Mouse (Mus musculus) limb, embryonic 14.5 days (tissue): ENCODE measurements around the gene Tmem104. TPM values are rescaled to one million over a fixed set of nuclear protein-coding genes. Genes with fewer than 3 reads are reported as not detected.

Source experiments
- ATAC-seq: fragments of 200-750 bp; cut with Nextera tagmentation; 2 replicates; pipeline ENCODE4 v1.8.0; 2017; ENCODE audit warnings: low read depth, moderate number of reproducible peaks, moderate TSS enrichment; ENCODE audit not compliant: low FRiP score
- DNase-seq: peaks from one replicate; pipeline ENCODE4 v3.0.0-alpha.2; 2015; ENCODE audit warnings: low spot score
- H3K27ac ChIP-seq: fragments of 300-500 bp; sonication (generic); replicated peaks from 2 replicates; pipeline ENCODE4 v1.5.1; 2014; ENCODE audit warnings: low read depth, mild to moderate bottlenecking, low read length, moderate library complexity, mixed read lengths
- H3K27me3 ChIP-seq: fragments of 300-500 bp; sonication (generic); 2 replicates; pipeline ENCODE4 v1.6.1; 2014; ENCODE audit warnings: low read length, mixed read lengths; ENCODE audit not compliant: control insufficient read depth, insufficient read depth
- H3K36me3 ChIP-seq: fragments of 300-500 bp; sonication (generic); 2 replicates; pipeline ENCODE4 v1.6.1; 2014; ENCODE audit warnings: mild to moderate bottlenecking, low read length, moderate library complexity, mixed read lengths; ENCODE audit not compliant: control insufficient read depth, insufficient read depth
- H3K4me1 ChIP-seq: fragments of 300-500 bp; sonication (generic); 2 replicates; pipeline ENCODE4 v1.6.1; 2014; ENCODE audit warnings: antibody characterized with exemption, low read length, mixed read lengths; ENCODE audit not compliant: control insufficient read depth, insufficient read depth
- H3K4me2 ChIP-seq: fragments of 300-500 bp; sonication (generic); replicated peaks from 2 replicates; pipeline ENCODE4 v1.6.1; 2014; ENCODE audit warnings: low read depth, mild to moderate bottlenecking, low read length, moderate library complexity; ENCODE audit not compliant: severe bottlenecking
- H3K4me3 ChIP-seq: fragments of 300-500 bp; sonication (generic); replicated peaks from 2 replicates; pipeline ENCODE4 v1.5.1; 2014; ENCODE audit warnings: low read length
- H3K9ac ChIP-seq: fragments of 300-500 bp; sonication (generic); 2 replicates; pipeline ENCODE4 v1.6.1; 2014; ENCODE audit warnings: mild to moderate bottlenecking, low read depth, low read length, moderate library complexity; ENCODE audit not compliant: severe bottlenecking
- H3K9me3 ChIP-seq: fragments of 300-500 bp; sonication (generic); 2 replicates; pipeline ENCODE4 v1.6.1; 2016; ENCODE audit warnings: low read length; ENCODE audit not compliant: control insufficient read depth
- POLR2A ChIP-seq: fragments of 200-500 bp; IDR thresholded peaks from 2 replicates; pipeline ENCODE4 v1.8.0; 2012; ENCODE audit warnings: inconsistent platforms, mild to moderate bottlenecking, moderate library complexity, borderline replicate concordance; ENCODE audit not compliant: insufficient read depth, insufficient read length; ENCODE audit errors: extremely low read depth
- WGBS: fragments of 180-500 bp; shearing (Covaris S2); extraction: QIAGEN DNeasy Blood & Tissue Kit; methylation state at CpG from one replicate; pipeline ENCODE4 v1.1.7; 2014; 5-methylcytosine and 5-hydroxymethylcytosine counted together
- polyA plus RNA-seq, 2 experiments: library from polyadenylated mRNA; depleted of rRNA in 1 of 2; stranded (reverse) in 1 of 2; unstranded in 1 of 2; fragments of >200 nt; fragmentation: Nextera tagmentation in 1 of 2; extraction: Ambion mirVana in 1 of 2; gene quantifications; 2 replicates each; pipeline versions ENCODE4 v1.2.1 to v1.2.3; 2012 to 2014

Tmem104 gene
- polyA plus RNA-seq, 2 experiments, result 9.2 to 12.4 TPM

DNA sequence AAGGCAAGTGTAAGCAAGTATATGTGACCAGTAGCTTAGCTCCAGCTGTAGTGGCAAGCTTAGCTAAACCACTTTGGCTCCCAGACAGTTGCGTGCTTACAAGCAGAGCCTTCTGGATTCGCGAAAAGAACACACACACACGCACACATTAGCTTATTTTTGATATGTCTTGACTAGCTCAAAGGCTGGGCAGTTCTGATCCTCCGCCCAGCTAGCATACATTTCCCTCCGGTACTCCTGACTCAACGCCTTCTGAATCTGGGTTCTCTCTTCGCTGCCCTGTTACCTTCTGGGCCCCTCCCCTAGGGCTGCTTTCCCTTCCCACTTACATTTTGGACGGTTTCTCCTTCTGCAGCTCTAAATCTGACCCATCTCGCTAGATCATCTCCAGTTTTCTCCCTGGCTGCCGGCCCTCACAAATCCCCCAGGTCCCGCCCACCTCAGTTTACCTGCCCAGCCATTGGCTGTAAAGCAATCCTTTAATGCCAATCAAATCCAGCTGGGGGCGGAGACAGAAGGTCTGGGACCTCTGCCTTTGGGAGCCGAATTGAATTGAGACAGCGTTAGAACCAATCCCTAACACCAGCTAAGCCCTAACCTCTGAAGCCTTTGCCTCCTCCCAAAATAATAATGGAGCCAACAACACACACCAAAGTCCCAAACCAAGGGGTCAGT lies 35.4 kb upstream of the Tmem104 start:
- 8% methylated on average over 15 of the region's 15 CpGs for WGBS
- DNase-seq (peak; percentile 56), ATAC-seq (peak; percentile 70)
- H3K27ac ChIP-seq, result no peak overlapping the region
- H3K4me1 ChIP-seq, result peaks cover 10% of the 10 kb centered on the region
- TF ChIP-seq POLR2A, result no peak
- peak overlapping the region; percentile 59 for H3K4me2 ChIP-seq
- H3K9me3 ChIP-seq, result peaks cover 3% of the 10 kb centered on the region; the same call in 1 of the 2 replicates
- peaks cover 21% of the 10 kb centered on the region for H3K27me3 ChIP-seq
- no peaks in the 10 kb centered on the region for H3K36me3 ChIP-seq
- H3K9ac ChIP-seq, result no peak overlapping the region
- peak overlapping the region; percentile 30 for H3K4me3 ChIP-seq

DNA sequence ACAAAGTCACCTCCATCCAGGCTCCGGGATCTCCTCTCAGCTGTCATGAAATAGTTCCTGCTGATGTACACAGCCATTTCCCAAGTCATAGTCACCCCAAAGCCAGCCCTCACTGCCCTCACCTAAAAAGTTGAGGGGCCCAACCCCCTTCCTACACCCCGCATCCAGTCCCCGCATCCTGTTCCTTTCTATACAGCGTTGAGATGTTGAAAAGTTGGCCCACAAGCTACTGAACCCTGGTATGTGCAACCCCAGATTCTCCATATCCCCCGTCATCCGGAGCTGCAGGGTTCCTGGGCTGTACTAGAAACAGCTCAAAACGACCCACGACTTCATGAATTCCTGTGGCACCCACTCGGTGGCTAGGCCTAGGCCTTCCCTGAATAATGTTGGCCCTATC lies 34.2 kb upstream of the Tmem104 start:
- H3K4me1 ChIP-seq, result peaks cover 14% of the 10 kb centered on the region
- H3K4me2 ChIP-seq, result no peak overlapping the region
- peaks cover 3% of the 10 kb centered on the region; the same call in 1 of the 2 replicates for H3K9me3 ChIP-seq
- ATAC-seq (no peak), DNase-seq (no peak)
- TF ChIP-seq POLR2A, result no peak
- peaks cover 21% of the 10 kb centered on the region for H3K27me3 ChIP-seq
- H3K36me3 ChIP-seq, result no peaks in the 10 kb centered on the region
- no peak overlapping the region for H3K9ac ChIP-seq
- WGBS, result 77% methylated on average over 9 of the region's 9 CpGs
- no peak overlapping the region for H3K4me3 ChIP-seq
- no peak overlapping the region for H3K27ac ChIP-seq

DNA sequence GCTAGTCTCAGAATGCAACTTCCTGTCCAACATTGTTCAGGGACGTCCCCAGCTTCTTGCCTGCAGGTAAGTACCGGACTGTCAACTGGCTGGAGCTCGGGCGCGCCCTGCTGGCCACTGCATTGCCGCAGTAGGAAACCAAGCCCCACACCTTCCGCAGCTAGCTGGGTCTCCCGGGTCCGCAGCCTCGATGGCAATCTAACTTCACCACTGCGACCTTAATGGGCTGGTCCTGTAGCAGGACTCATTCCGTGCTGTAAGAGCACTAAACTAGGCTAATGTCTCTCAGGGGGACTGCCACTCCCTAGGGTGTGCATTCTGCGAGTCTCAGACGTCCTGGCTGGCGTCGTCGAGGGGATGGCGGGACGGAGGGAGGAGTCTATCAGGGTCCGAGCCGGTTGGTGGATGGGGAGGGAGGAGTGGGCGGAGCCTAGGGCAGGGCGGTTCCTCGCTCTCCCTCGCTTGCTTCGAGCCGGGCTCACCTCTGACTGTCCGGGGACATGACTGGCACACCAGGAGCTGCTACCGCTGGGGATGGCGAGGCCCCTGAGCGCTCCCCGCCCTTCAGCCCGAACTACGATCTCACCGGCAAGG lies 33.5 kb upstream of the Tmem104 start:
- no peak overlapping the region for H3K27ac ChIP-seq
- H3K9ac ChIP-seq, result peak overlapping the region; percentile 31; the same call in 1 of the 2 replicates
- peaks cover 18% of the 10 kb centered on the region for H3K4me1 ChIP-seq
- DNase-seq, result peak; percentile 54
- peak; percentile 67 for ATAC-seq
- TF ChIP-seq POLR2A, result no peak
- H3K9me3 ChIP-seq, result peaks cover 3% of the 10 kb centered on the region; the same call in 1 of the 2 replicates
- peak overlapping the region; percentile 30 for H3K4me3 ChIP-seq
- 1% methylated on average over 23 of the region's 35 CpGs for WGBS
- H3K36me3 ChIP-seq, result no peaks in the 10 kb centered on the region
- H3K4me2 ChIP-seq, result peak overlapping the region; percentile 48
- H3K27me3 ChIP-seq, result peaks cover 21% of the 10 kb centered on the region

DNA sequence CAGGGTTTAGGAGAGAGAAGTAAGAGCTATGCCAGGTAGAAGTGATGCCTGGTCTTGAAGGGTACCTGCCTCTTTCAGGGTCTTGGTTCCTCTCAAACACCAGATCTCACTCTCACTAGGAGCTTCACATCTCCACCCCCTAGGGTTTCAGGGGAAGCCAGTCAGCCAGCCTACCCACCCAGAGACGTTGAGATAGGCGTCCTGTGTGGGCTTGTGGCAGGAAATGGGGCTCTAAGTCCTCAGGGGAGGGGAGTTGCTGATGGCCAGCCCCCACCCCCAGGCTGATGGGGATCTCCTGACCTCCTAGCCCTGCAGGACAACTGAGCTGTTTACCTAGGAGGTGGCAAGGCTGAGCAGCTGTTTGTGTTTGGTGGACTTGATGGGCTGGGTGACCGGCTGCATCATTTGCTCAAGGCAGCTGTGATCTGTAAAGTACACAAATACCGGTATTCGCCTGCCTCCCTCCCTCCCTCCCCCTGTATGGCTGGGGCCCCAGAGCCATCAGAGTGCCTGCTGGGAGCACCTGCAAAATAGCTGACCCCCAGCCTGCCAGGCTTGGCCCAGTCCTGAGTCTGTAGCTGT lies 32.1 kb upstream of the Tmem104 start:
- peaks cover 21% of the 10 kb centered on the region for H3K27me3 ChIP-seq
- H3K9ac ChIP-seq, result no peak overlapping the region
- H3K4me3 ChIP-seq, result no peak overlapping the region
- 2% methylated on average over 5 of the region's 5 CpGs for WGBS
- no peaks in the 10 kb centered on the region for H3K36me3 ChIP-seq
- H3K4me2 ChIP-seq, result no peak overlapping the region
- H3K9me3 ChIP-seq, result no peaks in the 10 kb centered on the region
- no peak overlapping the region for H3K27ac ChIP-seq
- TF ChIP-seq POLR2A, result no peak
- no peak for ATAC-seq
- DNase-seq, result no peak
- H3K4me1 ChIP-seq, result peaks cover 18% of the 10 kb centered on the region

DNA sequence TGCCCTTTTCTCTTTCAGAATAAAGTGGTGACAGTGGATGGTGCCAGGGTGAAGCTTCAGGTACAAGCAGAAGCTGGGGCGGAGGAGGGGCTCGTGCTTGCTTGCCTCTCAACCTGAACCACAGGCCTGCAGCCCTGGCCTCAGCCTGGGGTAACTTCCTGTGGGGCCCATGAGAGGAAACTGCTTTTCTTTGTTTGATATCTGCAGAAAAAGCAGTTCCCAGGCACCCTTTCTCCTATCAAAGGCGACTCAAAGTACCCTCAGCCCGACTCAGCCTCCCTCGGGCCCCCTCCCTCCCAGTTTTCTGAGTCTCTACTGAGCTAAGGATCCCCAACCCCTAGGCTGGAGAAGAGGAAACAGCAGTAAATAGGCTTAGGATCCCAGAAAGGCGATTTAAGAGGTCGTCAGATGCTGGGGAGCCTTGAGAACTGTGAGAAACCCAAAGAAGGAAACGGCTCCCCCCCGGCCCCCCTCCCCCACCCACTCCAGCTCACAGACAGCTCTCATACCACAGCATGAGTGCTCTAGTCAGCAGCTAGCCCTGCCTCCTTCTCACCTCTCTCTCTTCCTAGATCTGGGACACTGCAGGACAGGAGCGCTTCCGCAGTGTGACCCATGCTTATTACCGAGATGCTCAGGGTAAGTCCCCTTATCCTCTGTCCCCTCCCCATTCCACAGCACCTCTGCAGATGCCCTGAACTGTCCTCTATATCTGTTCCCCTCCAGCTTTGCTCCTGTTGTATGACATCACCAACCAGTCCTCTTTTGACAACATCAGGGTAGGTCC lies 29.2 kb upstream of the Tmem104 start:
- TF ChIP-seq POLR2A, result no peak
- no peaks in the 10 kb centered on the region for H3K9me3 ChIP-seq
- H3K4me1 ChIP-seq, result peaks cover 17% of the 10 kb centered on the region
- no peak overlapping the region for H3K27ac ChIP-seq
- H3K27me3 ChIP-seq, result peaks cover 25% of the 10 kb centered on the region
- H3K4me2 ChIP-seq, result no peak overlapping the region; the same call in 1 of the 2 replicates
- no peaks in the 10 kb centered on the region for H3K36me3 ChIP-seq
- peak overlapping the region; percentile 31; the same call in 1 of the 2 replicates for H3K9ac ChIP-seq
- DNase-seq (no peak), ATAC-seq (no peak)
- H3K4me3 ChIP-seq, result no peak overlapping the region
- 22% methylated on average over 12 of the region's 12 CpGs for WGBS
